Mouse (Mus musculus) activated CD4-positive, CD25-positive, alpha-beta regulatory T cell, adult 4 months (primary cell): ENCODE measurements around the gene Pacs1. TPM values are rescaled to one million over a fixed set of nuclear protein-coding genes. Genes with fewer than 3 reads are reported as not detected.
A peak's percentile ranks its signal among the peaks of the same experiment; 100 is the strongest.
"Not testable (repeated sequence)": the region's sequence is repeated elsewhere in the genome, so short reads cannot be mapped to it uniquely, and the experiment has no call there.

Source experiments
- ATAC-seq: one replicate; pipeline ENCODE4 v1.8.0; 2017
- polyA plus RNA-seq, 2 experiments: library from polyadenylated mRNA; unstranded; fragments of 100-300 nt; shearing (Covaris generic); gene quantifications; one replicate each; pipeline ENCODE4 v1.2.1; 2017

Pacs1 gene
- polyA plus RNA-seq, 2 experiments from 2014 or later, result 15.7 to 16.3 TPM

DNA sequence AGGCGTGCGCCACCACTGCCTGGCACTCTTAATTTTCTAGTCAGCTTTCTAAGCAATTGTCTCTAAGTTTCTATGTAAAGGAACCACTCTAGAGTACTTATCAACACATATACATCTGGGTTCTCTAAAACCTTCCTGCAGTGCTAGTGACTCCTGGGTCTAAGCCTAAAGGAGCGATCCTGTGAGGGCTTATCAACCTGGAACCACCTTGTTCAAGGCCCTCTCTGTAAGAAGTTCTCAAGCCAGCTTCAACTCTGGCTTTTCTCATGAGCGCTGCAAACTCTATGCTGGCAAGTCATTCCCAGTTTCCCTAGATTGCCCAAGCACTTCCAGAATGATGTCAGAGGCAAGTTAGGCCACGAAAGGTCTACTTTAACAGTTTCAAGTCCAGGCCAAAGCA lies 5.9 kb downstream of the Pacs1 start:
- ATAC-seq, result no peak

DNA sequence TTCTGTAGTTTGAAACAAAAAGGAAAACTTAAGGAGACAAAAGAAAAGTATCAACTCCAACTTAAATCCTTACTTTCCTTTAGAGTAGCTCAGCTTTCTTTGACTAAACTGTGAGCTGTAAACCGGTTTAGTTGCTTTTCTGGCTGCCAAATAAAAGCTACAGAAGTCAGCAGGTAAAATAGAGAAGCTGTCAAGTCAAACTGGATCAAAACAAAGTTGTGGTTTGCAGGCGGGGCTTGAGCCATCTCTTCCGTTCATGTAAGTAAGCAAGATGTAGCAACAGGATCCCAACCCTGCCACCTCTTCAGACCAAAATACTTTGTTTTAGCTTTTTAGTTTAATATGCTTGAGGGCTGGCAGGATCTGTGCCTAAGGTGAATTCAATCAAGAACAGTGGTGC lies 15.8 kb downstream of the Pacs1 start:
- peak; percentile 73 for ATAC-seq

DNA sequence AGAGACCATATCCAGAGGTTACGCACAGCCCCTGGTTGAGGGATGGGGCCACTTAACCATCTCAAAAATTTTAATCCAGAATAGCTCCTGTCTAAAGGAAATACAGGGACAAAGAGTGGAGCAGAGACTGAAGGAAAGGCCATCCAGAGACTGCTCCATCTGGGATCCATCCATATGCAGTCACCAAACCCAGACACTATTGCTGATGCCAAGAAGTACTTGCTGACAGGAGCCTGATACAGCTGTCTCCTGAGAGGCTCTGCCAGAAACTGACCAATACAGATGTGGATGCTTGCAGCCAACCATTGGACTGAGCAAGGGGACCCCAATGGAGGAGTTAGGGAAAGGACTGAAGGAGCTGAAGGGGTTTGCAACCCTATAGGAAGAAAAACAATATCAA lies 35.9 kb downstream of the Pacs1 start:
- ATAC-seq, result not testable (repeated sequence)

DNA sequence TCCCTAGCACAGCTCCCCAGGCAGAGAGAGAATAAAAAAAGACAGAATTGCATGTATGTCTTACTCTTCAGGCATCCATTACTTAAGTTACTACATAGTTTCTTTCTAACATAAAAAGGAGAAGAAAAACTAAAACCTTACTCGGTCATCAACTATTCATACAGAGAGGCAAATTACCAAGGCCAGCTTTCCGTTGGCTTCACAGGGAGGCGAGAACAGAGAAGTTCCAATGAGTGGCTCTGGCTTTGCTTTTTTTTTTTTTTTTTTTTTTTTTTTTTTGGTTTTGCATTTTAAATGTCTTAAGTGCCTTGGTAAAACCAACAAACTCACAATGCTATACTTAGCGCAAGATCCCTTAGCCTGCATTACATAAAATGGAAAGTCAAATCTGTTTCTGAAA lies 40.2 kb downstream of the Pacs1 start:
- no peak for ATAC-seq

DNA sequence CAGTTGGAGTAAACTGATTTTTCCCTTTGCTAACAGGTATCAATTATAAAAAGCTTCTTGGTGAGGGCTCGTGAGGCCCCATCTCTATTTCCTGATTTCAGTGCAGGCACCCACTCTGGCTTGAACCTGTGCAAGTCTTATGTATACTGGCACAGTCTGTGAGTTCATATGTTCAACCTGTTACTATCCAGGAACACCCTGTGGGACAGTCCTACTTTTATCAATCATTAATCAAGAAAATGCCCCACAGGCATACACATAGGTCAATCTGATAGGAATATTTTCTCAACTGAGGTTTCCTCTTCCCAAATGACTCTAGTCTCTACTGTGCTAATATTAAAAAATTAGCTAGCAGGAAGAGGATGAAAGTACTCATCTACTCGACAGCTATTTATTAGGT lies 42.8 kb downstream of the Pacs1 start:
- no peak for ATAC-seq

DNA sequence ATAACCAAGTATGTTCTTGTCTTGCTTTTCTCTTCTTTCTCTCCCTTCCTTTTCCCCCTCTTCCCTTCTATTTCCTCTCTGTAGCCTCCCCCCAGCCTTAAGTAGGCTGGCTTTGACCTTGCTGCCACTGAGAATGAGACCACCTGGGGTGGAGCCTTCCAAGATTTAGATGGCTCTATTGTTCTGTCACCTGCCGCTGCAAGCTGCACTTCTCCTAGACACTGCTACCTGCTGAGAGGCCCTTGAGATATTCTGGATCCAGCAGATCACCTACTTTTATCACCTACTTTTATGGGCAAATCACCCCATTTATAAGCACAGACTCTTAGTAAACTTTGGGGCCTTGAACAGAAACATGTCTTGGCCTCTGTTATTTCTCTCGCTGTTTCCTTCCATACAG lies 48.3 kb downstream of the Pacs1 start:
- ATAC-seq, result no peak

DNA sequence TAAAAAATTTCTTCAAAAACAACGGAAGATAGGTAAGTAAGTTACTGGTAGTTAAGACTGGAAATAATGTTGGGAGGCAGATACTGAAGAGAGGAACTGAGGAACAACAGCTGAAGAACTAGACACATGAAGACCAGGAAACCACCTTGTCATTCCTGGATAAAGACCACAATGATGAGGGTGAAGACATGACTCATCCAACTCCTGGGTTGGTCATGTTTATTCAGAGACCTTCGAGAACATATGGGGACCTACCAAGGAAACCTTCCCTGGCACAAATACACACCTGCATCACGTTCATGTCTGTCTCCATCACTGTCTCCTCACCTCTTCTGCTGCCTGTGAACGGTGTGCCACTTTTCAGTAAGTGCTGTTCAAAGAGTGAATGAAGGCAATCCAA lies 48.8 kb downstream of the Pacs1 start:
- no peak for ATAC-seq

DNA sequence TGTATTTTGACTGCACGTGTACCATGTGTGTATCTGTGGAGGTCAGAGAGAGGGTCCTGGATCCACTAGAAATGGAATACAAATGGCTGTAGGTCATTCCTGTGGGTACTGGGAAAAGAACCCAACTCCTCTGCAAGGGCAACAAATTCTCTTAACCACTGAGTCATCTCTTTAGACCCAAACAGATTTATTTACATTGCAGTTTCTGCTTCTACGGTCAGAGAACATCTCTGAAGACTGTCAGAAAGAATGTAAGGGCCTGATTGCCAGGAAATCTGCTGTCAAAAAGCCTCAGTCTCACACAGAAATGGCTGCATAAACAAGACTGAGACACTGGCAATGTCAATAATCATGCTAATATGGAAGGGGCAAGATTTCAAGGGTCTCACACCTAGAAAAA lies 51.0 kb downstream of the Pacs1 start:
- ATAC-seq, result no peak

DNA sequence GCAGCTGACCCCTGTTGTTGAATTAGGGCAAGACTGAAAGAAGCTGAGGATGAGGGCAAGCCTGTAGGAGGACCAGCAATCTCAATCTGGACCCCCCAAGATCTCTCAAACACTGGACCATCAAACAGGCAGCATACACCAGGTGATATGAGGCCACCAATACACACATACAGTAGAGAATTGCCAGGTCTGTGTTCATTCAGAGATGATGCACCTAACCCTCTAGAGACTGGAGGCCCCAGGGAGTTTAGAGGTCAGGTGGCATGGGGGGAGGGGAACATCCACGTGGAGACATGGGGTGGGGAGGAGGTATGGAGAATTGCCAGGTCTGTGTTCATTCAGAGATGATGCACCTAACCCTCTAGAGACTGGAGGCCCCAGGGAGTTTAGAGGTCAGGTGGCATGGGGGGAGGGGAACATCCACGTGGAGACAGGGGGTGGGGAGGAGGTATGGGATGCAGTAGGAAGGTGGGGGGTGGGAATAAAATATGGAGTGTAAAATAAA lies 51.6 kb downstream of the Pacs1 start:
- not testable (repeated sequence) for ATAC-seq

DNA sequence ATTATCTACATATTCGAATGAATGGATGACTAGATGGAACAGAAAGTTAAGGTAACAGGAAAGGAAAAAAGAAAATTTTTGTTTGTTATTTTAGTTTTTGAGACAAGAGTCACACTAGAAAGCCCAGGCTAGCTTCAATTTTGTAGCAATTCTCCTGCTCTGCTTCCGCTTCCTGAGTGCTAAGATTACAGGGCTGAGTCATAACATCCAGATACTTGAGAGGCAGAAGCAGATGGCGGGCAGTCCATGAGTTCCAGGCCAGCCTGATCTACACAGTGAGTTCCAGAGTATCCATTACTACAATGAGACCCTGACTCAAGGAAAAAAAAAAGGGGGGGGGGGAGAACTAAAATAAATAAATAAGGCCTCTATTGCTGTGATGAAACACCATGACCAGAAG lies 52.5 kb downstream of the Pacs1 start:
- no peak for ATAC-seq

DNA sequence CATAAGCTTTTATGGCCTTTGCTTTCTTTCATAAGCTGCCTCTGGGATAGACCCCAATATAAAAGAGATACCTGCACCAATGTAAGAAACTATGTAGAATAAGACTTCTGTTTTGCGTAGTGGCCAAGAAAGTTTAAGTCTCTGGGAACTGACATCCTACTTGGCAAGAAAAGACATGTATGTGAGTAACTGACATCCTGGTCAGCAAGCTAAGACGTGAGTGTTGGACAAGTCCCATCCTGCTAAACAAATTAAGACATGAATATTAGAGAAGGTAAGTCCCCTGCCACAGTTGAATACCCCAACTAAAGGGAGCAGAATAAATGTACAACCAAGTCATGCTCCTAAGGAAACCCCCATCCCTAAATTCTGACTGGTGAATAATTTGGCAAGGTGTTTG lies 71.2 kb downstream of the Pacs1 start:
- ATAC-seq, result no peak

DNA sequence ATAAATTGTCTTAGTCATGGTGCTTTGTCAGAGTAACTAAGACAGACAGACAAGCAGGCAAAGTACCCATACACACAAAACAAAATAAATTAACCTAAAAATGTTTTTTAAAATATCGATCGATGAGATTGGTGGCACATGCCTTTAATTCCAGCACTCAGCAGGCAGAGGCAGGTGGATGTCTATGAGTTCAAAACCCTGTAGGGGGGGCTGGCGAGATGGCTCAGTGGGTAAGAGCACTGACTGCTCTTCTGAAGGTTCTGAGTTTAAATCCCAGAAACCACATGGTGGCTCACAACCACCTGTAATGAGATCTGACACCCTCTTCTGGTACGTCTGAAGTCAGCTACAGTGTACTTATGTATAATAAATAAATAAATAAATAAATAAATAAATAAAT lies 72.3 kb downstream of the Pacs1 start:
- not testable (repeated sequence) for ATAC-seq

DNA sequence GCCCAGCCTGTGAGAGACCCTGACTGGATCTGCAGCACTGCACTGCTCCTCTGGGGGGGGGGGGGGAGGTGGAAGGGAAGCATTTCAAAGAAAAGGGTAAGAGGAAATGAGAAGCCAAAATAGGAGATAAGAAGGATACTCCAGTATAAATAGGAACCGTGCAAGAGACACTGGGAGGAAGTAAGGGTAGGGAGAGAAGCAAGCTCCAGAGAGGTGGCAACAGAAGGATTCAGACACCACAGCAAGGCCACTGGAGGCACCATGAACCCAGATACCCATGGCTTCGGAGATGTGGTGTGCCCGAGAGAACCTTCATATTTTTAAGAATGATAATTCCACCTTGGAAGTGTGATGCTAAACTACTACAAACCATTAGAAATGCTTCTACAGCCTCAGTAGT lies 74.4 kb downstream of the Pacs1 start:
- ATAC-seq, result no peak

DNA sequence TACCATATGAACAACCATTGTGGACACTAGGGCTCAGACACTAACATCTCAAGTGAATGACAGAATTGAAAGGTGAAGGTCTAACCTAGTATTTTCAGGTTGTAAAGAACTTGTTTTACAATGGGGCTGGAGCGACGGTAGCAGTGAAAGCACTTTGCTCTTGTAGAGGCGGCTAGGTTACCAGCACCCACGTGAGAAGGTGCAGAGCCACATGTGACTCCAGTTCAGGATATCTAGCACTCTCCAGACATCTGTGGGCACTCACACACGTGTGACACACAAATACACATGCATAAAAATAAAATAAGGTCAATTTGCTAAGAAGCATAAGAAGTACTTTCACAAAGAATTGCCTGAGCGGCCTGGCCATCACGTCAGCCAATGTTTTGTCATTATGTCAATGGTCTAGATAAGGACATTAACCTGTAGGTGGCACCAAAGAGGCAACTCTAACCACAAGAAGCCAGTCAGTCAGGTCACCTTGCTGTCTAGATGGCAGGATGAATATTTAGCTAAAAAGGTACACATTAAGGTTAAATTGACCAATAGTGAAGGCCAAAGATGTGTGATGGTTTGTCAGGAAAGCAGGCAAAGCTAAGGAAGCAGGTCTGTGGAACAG lies 77.4 kb downstream of the Pacs1 start:
- no peak for ATAC-seq

DNA sequence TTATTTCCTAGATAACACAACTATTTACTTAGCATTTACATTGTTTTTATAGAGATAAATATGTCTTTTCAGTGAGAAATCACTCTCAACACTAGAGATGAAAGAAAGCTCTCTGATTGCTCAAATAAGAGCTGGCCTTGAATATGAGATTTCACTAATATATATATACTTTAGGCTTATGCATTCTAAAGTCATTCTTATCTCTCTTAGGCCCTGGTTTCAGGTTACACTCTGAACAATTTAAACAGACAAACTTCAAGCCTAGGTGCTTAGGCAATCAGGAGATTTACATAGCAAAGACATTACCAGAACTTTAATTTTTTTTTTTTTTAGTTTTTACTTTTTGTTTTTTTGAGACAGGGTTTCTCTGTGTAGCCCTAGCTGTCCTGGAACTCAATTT lies 80.5 kb downstream of the Pacs1 start:
- ATAC-seq, result no peak

DNA sequence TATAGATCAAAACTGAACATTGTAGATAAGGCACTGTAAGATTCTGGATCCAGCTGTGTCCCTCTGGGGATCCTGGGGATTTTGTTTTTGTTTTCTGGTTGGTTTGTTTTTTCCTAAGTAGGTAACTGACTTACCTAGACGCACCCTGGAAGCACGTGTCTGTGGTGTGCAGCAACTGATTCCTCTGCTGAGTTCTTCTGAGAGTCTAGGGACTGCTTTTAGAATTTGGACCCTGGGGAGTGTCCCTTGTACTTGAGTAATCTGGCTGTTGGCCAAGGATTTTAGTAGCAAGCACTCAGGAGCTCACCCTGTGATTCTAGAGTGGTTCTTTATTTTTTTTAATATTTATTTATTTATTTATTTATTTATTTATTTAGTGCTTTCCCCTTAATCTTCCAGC lies 85.5 kb downstream of the Pacs1 start:
- ATAC-seq, result no peak

DNA sequence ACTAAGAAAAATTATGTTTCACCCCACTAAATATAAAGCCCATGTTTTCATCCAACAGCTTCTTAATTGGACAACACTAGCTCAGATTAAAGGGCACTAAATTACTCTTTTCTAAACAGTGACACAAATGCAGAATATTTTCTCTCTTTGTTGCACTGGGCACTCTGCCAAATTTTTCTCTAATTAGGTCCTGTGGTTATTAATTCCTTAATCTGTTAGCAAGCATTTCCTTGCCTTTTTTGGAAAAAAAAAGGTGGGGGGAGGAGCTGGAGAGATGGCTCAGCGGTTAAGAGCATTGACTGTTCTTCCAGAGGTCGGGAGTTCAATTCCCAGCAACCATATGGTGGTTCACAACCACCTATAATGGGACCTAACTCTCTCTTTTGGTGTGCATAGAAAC lies 91.0 kb downstream of the Pacs1 start:
- ATAC-seq, result no peak

DNA sequence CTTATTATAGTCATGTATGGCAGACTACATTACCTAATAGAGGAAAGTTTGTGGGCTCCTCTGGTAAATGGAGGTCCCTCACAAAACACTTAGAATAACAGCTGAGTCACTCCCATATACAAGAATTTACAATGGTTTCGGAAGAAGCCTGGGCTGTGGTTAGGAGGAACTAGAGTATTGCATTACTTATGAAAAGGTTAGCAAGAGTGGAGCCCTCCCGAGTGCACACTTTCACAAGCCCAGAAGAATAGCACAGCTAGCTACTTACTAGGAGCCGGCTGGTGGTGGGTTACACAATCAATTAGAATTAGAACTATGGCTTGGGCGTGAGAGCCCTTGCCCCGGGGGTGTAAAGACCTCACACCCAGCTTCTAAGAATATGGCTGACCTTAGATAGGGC lies 94.3 kb downstream of the Pacs1 start:
- no peak for ATAC-seq

DNA sequence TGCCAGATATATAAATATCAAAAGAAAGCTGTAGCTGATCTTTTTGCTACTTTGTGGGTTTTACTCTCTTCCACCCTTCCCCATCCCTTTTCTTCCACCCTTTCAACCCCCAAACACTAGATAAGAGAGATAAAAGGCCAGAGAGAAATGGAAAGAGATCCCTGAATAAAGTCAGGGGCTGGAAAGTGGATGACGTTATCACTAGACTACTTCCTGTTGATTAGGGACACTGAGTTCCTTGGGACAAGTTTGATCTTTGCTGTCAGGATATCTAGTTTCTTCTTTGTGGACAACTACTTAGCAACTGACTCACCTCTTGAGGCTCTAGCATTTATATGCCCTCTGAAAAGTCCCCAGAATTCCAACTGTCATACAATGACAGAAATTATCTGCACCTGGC lies 102.5 kb downstream of the Pacs1 start:
- no peak for ATAC-seq

DNA sequence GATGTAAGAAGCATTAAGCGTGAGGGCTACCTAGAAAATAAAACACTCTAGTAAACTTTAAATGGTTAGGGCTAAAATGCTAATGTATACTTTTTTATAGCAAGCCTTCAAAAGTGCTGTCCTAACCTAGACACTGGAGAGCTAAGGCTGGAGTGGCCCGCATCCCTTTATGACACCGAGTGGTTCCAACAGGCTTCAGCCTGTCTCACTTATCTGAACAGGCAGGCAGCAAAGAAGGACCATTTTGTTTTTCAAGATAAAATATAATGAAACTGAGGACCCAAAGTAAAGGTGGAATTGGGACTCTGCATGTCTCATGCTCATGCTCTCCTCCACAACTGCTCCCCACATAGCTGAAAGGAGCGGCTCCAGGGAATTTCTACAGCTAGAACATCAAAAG lies 105.4 kb downstream of the Pacs1 start:
- no peak for ATAC-seq

DNA sequence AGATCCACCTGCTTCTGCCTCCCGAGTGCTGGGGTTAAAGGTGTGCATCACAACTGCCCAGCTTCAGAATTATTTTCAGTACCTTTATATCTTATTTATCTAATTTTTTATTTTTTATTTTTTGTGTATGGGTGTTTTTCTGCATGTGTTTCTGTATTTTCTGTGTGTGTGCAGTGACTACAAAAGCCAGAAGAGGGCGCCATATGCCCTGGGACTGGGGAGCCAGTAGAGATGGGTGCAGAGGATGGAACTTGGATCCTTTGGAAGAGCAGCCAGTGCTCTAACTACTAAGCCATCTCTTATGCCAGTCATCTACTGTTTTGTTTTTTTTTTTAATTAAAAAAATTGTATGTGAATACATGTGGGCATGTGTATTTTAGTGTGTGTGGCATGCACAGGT lies 108.5 kb downstream of the Pacs1 start:
- ATAC-seq, result no peak

DNA sequence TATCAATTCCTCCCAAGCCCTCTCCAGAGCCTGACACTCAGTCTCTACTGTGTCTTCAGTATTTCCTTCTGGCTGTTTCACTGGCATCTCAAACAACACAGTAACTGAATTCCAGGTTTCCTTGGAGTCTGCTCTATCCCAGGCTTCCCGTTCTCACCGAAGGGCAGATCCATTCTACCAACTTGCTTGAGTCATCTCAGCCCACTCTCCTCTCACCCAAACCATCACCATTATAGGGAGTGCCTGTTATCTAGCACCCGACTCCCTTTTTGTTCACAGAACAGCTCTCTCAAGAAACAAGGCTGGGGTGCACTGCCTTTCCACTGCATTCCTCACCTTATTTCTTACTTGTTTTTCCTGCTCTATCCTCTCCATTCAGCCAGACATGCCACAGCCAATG lies 111.0 kb downstream of the Pacs1 start:
- ATAC-seq, result no peak

DNA sequence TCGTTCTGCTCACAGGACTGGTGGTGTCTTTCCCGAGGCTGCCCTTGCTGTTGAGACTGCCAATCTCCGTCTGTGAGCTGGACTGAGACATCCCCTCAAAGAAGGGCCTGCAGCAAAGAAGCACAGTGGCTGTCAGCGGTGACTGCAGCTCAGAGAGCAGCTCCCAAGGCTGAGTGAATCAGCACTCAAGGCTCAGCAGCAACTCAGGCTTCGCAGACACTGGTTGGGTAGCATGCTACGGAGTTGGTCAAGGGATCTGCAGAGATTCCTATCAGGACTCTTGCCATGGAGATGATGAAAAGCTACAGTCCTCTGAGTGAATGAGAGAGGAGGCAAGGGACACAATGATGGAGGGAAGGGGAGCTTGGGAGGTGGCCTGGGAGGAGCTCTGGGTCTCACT lies 120.7 kb downstream of the Pacs1 start:
- no peak for ATAC-seq

DNA sequence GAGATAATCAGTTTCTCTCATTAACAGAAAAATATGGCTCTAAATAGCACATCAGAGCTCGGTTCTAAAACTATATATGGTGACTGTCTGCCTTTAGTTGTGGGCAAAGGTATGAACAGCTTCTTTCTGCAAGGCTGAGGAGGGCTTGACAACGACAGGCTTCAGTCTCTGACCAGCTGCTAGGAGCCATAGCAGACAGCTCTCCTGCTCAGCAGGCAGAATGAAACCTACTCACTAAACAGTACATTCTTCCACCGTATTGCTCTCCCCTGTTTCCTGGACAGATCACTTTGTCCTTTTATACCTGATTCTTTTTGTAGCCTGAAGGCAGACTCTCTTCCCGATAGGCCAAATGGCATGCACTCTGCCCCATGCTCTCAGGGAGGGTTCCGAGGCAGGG lies 121.2 kb downstream of the Pacs1 start:
- ATAC-seq, result no peak

DNA sequence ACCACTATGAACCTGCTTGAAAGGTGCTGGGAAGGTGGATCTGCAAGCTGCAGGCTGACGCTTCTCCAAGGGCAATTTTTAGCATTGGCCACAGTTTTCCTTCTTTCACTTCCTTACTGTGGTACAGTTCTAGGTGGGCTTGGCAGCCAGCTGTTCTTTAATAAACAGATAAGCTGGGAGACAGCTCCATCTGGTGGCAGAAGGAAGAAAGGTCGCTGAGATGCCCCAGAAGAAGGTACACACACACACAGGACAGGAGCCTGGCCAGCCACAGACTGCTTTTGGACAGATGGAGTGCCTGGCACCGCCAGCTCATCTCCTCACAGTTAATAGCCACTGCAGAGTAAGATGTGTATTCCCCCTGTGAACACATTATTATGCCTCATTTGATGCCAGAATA lies 121.6 kb downstream of the Pacs1 start:
- no peak for ATAC-seq
